Mouse (Mus musculus) G1E (cell line): Measurements from ENCODE around the gene Dnah10.

Experiments
- CTCF ChIP-seq: IDR thresholded peaks from 2 replicates; pipeline ENCODE4 v1.5.1; 2012; ENCODE audit warnings: low read depth, low read length, inconsistent platforms, mixed read lengths
- GATA1 ChIP-seq: IDR thresholded peaks from 2 replicates; pipeline ENCODE4 v1.6.1; 2012; ENCODE audit warnings: borderline replicate concordance, low read length, inconsistent platforms, mixed read lengths
- GATA2 ChIP-seq: IDR thresholded peaks from 2 replicates; pipeline ENCODE4 v1.6.1; 2012; ENCODE audit warnings: low read depth, low read length, inconsistent platforms, borderline replicate concordance
- POLR2AphosphoS5 ChIP-seq: IDR thresholded peaks from 2 replicates; pipeline ENCODE4 v1.6.1; 2012; ENCODE audit warnings: low read depth, low read length, inconsistent platforms; ENCODE audit not compliant: insufficient replicate concordance

GRCm38 (mm10) chr5:124873890-124874601 is 149.2 kb downstream of the Dnah10 start:
- TF ChIP-seq CTCF, result no peak
- TF ChIP-seq GATA2, result no peak
- TF ChIP-seq GATA1, result no peak
- no peak for TF ChIP-seq POLR2AphosphoS5
